Mouse (Mus musculus) midbrain, embryonic 13.5 days (tissue): ENCODE results near the gene Slc7a4. TPM values are rescaled to one million over a fixed set of nuclear protein-coding genes. Genes with fewer than 3 reads are reported as not detected.
A peak's percentile ranks its signal among the peaks of the same experiment; 100 is the strongest.
"Not testable (repeated sequence)": the region's sequence is repeated elsewhere in the genome, so short reads cannot be mapped to it uniquely, and the experiment has no call there.

Experiments used
- ATAC-seq: fragments of 200-750 bp; cut with Nextera tagmentation; 2 replicates; pipeline ENCODE4 v1.8.0; 2017; ENCODE audit warnings: mild to moderate bottlenecking, moderate TSS enrichment, moderate library complexity
- H3K27ac ChIP-seq: fragments of 300-500 bp; sonication (generic); 2 replicates; pipeline ENCODE4 v1.5.1; 2015; ENCODE audit warnings: inconsistent platforms, mild to moderate bottlenecking, moderate library complexity
- H3K27me3 ChIP-seq: fragments of 300-500 bp; sonication (generic); 2 replicates; pipeline ENCODE4 v1.6.1; 2015; ENCODE audit warnings: mild to moderate bottlenecking, inconsistent platforms
- H3K36me3 ChIP-seq: fragments of 300-500 bp; sonication (generic); 2 replicates; pipeline ENCODE4 v1.6.1; 2015; ENCODE audit warnings: mild to moderate bottlenecking, inconsistent platforms
- H3K4me1 ChIP-seq: fragments of 300-500 bp; sonication (generic); replicated peaks from 2 replicates; pipeline ENCODE4 v1.6.1; 2015; ENCODE audit warnings: inconsistent platforms
- H3K4me2 ChIP-seq: fragments of 300-500 bp; sonication (generic); replicated peaks from 2 replicates; pipeline ENCODE4 v1.6.1; 2015; ENCODE audit warnings: moderate library complexity, mild to moderate bottlenecking, inconsistent platforms
- H3K4me3 ChIP-seq: fragments of 300-500 bp; sonication (generic); replicated peaks from 2 replicates; pipeline ENCODE4 v1.5.1; 2015; ENCODE audit warnings: mild to moderate bottlenecking, inconsistent platforms
- H3K9ac ChIP-seq: fragments of 300-500 bp; sonication (generic); replicated peaks from 2 replicates; pipeline ENCODE4 v1.6.1; 2015; ENCODE audit warnings: mild to moderate bottlenecking, inconsistent platforms
- H3K9me3 ChIP-seq: fragments of 300-500 bp; sonication (generic); 2 replicates; pipeline ENCODE4 v1.6.1; 2016; ENCODE audit warnings: mild to moderate bottlenecking, inconsistent platforms
- WGBS: fragments of 180-500 bp; shearing (Covaris S2); methylation state at CpG from one replicate; pipeline ENCODE4 v1.1.7; 2015; 5-methylcytosine and 5-hydroxymethylcytosine counted together
- polyA plus RNA-seq: library from polyadenylated mRNA; unstranded; fragments of >200 nt; fragmentation: Nextera tagmentation; extraction: Ambion mirVana; gene quantifications from 2 replicates; pipeline ENCODE4 v1.2.1, GENCODE M21; 2015

Slc7a4 gene
- polyA plus RNA-seq: 13.8 and 14.3 TPM in 2 replicates

GRCm38 (mm10) chr16:17583064-17583463, at the start of gene Slc7a4:
TSS of gene Slc7a4 (minus strand) at chr16:17583214.
- ATAC-seq: no peak
- Histone ChIP-seq H3K4me1 (no peaks in the 10 kb centered on the region), H3K27ac (no peak within 1 kb of the TSS), H3K4me3 (no peak within 1 kb of the TSS), H3K9me3 (no peaks in the 10 kb centered on the region), H3K36me3 (no peaks in the 10 kb centered on the region), H3K4me2 (no peak within 1 kb of the TSS), H3K9ac (no peak within 1 kb of the TSS), H3K27me3 (peaks cover 3% of the 10 kb centered on the region; the same call in 1 of the 2 replicates)
- 14% methylated on average over 8 of the region's 8 CpGs for WGBS

- WGBS: 96% methylated on average over 2 of the region's 2 CpGs
- H3K4me3 ChIP-seq: no peak overlapping the region
These were observed 49.6 kb upstream of the Slc7a4 start for GRCm38 (mm10) chr16:17632580-17632979.

GRCm38 (mm10) chr16:17626269-17626555, 43.2 kb upstream of the Slc7a4 start:
- Histone ChIP-seq H3K4me2 (no peak overlapping the region), H3K9me3 (no peaks in the 10 kb centered on the region), H3K9ac (no peak overlapping the region), H3K4me1 (no peaks in the 10 kb centered on the region), H3K36me3 (peaks cover 87% of the 10 kb centered on the region), H3K27ac (no peak overlapping the region), H3K27me3 (no peaks in the 10 kb centered on the region), H3K4me3 (no peak overlapping the region)
- WGBS: 95% methylated on average over 5 of the region's 5 CpGs
- ATAC-seq: no peak

More at GRCm38 (mm10) chr16:17632580-17632979, 49.6 kb upstream of the Slc7a4 start:
- Histone ChIP-seq H3K27ac (no peak overlapping the region), H3K27me3 (no peaks in the 10 kb centered on the region), H3K9ac (no peak overlapping the region), H3K9me3 (no peaks in the 10 kb centered on the region), H3K4me1 (no peaks in the 10 kb centered on the region), H3K4me2 (no peak overlapping the region), H3K36me3 (peaks cover 84% of the 10 kb centered on the region)
- no peak for ATAC-seq

- no peak overlapping the region for H3K4me3 ChIP-seq
- no peaks in the 10 kb centered on the region for H3K9me3 ChIP-seq
- peaks cover 2% of the 10 kb centered on the region for H3K4me1 ChIP-seq
- H3K4me2 ChIP-seq: no peak overlapping the region
- peaks cover 83% of the 10 kb centered on the region for H3K36me3 ChIP-seq
- no peaks in the 10 kb centered on the region for H3K27me3 ChIP-seq
- no peak overlapping the region for H3K27ac ChIP-seq
- 0 out of 2 replicates have a peak, but pooled peaks have one; percentile 58 for ATAC-seq
- WGBS: 71% methylated on average over 8 of the region's 8 CpGs
- no peak overlapping the region for H3K9ac ChIP-seq
These were observed 42.7 kb upstream of the Slc7a4 start for GRCm38 (mm10) chr16:17625488-17626268.

GRCm38 (mm10) chr16:17621936-17622335, 38.9 kb upstream of the Slc7a4 start:
- H3K9ac ChIP-seq: no peak overlapping the region
- no peak for ATAC-seq
- WGBS: 96% methylated on average over 1 of the region's 1 CpGs
- H3K4me2 ChIP-seq: no peak overlapping the region
- no peaks in the 10 kb centered on the region for H3K9me3 ChIP-seq
- no peak overlapping the region for H3K27ac ChIP-seq
- peaks cover 46% of the 10 kb centered on the region for H3K36me3 ChIP-seq
- peaks cover 12% of the 10 kb centered on the region for H3K4me1 ChIP-seq
- no peak overlapping the region for H3K4me3 ChIP-seq
- H3K27me3 ChIP-seq: 0 out of 2 replicates have a peak, but pooled peaks cover 2% of the 10 kb centered on the region

- 3% methylated on average over 60 of the region's 60 CpGs for WGBS
- ATAC-seq: peak; percentile 87
These were observed 36.4 kb upstream of the Slc7a4 start, which contains the start of gene Smpd4 for GRCm38 (mm10) chr16:17619198-17620105. TSS of gene Smpd4 (plus strand) at chr16:17619354.

GRCm38 (mm10) chr16:17617922-17618565, 35.0 kb upstream of the Slc7a4 start:
- H3K9me3 ChIP-seq: no peaks in the 10 kb centered on the region
- H3K36me3 ChIP-seq: peaks cover 17% of the 10 kb centered on the region
- 20% methylated on average over 13 of the region's 13 CpGs for WGBS
- no peak overlapping the region for H3K27ac ChIP-seq
- no peak overlapping the region for H3K4me2 ChIP-seq
- H3K4me3 ChIP-seq: no peak overlapping the region
- peaks cover 12% of the 10 kb centered on the region for H3K4me1 ChIP-seq
- 0 out of 2 replicates have a peak, but pooled peaks cover 2% of the 10 kb centered on the region for H3K27me3 ChIP-seq
- no peak for ATAC-seq
- H3K9ac ChIP-seq: no peak overlapping the region; the same call in 1 of the 2 replicates

More at GRCm38 (mm10) chr16:17619198-17620105, 36.4 kb upstream of the Slc7a4 start, which contains the start of gene Smpd4:
- H3K4me3 ChIP-seq: peak within 1 kb of the TSS; percentile 92
- H3K4me2 ChIP-seq: peak within 1 kb of the TSS; percentile 82
- peak within 1 kb of the TSS; percentile 10; the same call in 1 of the 2 replicates for H3K27ac ChIP-seq
- peak within 1 kb of the TSS; percentile 89 for H3K9ac ChIP-seq
- H3K4me1 ChIP-seq: peaks cover 12% of the 10 kb centered on the region
- H3K27me3 ChIP-seq: 0 out of 2 replicates have a peak, but pooled peaks cover 2% of the 10 kb centered on the region
- H3K9me3 ChIP-seq: no peaks in the 10 kb centered on the region
- H3K36me3 ChIP-seq: peaks cover 28% of the 10 kb centered on the region

GRCm38 (mm10) chr16:17616212-17616611, 33.2 kb upstream of the Slc7a4 start:
- WGBS: 94% methylated on average over 5 of the region's 5 CpGs
- no peak overlapping the region for H3K27ac ChIP-seq

GRCm38 (mm10) chr16:17614740-17615139, 31.7 kb upstream of the Slc7a4 start:
- H3K9me3 ChIP-seq, H3K27me3 ChIP-seq, H3K9ac ChIP-seq, H3K4me2 ChIP-seq, H3K36me3 ChIP-seq, ATAC-seq, H3K4me1 ChIP-seq, H3K4me3 ChIP-seq, H3K27ac ChIP-seq: not testable (repeated sequence)
- 94% methylated on average over 6 of the region's 6 CpGs for WGBS

More at GRCm38 (mm10) chr16:17616212-17616611, 33.2 kb upstream of the Slc7a4 start:
- Histone ChIP-seq H3K9ac (no peak overlapping the region), H3K36me3 (peaks cover under 1% of the 10 kb centered on the region; the same call in 1 of the 2 replicates), H3K4me3 (no peak overlapping the region), H3K4me1 (peaks cover 12% of the 10 kb centered on the region), H3K9me3 (no peaks in the 10 kb centered on the region), H3K4me2 (no peak overlapping the region), H3K27me3 (0 out of 2 replicates have a peak, but pooled peaks cover 2% of the 10 kb centered on the region)
- no peak for ATAC-seq

- H3K36me3 ChIP-seq: no peaks in the 10 kb centered on the region
- no peaks in the 10 kb centered on the region for H3K27me3 ChIP-seq
- WGBS: 81% methylated on average over 4 of the region's 4 CpGs
- no peak for ATAC-seq
- H3K9me3 ChIP-seq: no peaks in the 10 kb centered on the region
- no peak overlapping the region for H3K4me2 ChIP-seq
- H3K4me1 ChIP-seq: no peaks in the 10 kb centered on the region
- no peak overlapping the region for H3K27ac ChIP-seq
- no peak overlapping the region for H3K9ac ChIP-seq
- H3K4me3 ChIP-seq: no peak overlapping the region
These were observed 28.4 kb upstream of the Slc7a4 start for GRCm38 (mm10) chr16:17611383-17611782.

- Histone ChIP-seq H3K27me3 (no peaks in the 10 kb centered on the region), H3K9ac (no peak overlapping the region), H3K27ac (no peak overlapping the region), H3K4me3 (no peak overlapping the region), H3K4me1 (no peaks in the 10 kb centered on the region), H3K36me3 (no peaks in the 10 kb centered on the region), H3K4me2 (no peak overlapping the region), H3K9me3 (no peaks in the 10 kb centered on the region)
- no peak for ATAC-seq
- WGBS: 80% methylated on average over 5 of the region's 5 CpGs
These were observed 22.7 kb upstream of the Slc7a4 start for GRCm38 (mm10) chr16:17605684-17606083.
